Mouse (Mus musculus): ENCODE data around the gene Mdk. TPM values are rescaled to one million over a fixed set of nuclear protein-coding genes. Genes with fewer than 3 reads are reported as not detected.
A peak's percentile ranks its signal among the peaks of the same experiment; 100 is the strongest.

The Mdk gene
- polyA plus RNA-seq (2015; fragmentation: Nextera tagmentation; extraction: Ambion mirVana), result 50.1 and 52.2 TPM in 2 replicates

- peak within 1 kb of the TSS; percentile 43 for H3K4me3 ChIP-seq (replicated peaks)
- 2% methylated on average over 16 of the region's 16 CpGs for WGBS (ENCODE audit: insufficient replicate concordance)
- peaks cover 45% of the 10 kb centered on the region for H3K36me3 ChIP-seq
- no peaks in the 10 kb centered on the region for H3K9me3 ChIP-seq (replicated peaks)
- ATAC-seq (ENCODE audit: low read depth) (peak; percentile 40; the same call in 1 of the 2 replicates), DNase-seq (no peak)
- peaks cover 34% of the 10 kb centered on the region for H3K27me3 ChIP-seq
- peak within 1 kb of the TSS; percentile 67 for H3K4me2 ChIP-seq
- H3K4me1 ChIP-seq (replicated peaks), result peaks cover 69% of the 10 kb centered on the region
- peak within 1 kb of the TSS; percentile 53 for H3K9ac ChIP-seq
- peak within 1 kb of the TSS; percentile 59 for H3K27ac ChIP-seq
Measured at GRCm38 (mm10) chr2:91932160-91932711, at the start of gene Mdk. Mdk (minus strand) TSS chr2:91932297.

- Histone ChIP-seq H3K4me1 (replicated peaks) (peaks cover 34% of the 10 kb centered on the region), H3K27me3 (peaks cover 54% of the 10 kb centered on the region), H3K9ac (no peak overlapping the region), H3K36me3 (no peaks in the 10 kb centered on the region), H3K27ac (no peak overlapping the region), H3K9me3 (replicated peaks) (no peaks in the 10 kb centered on the region), H3K4me3 (replicated peaks) (no peak overlapping the region), H3K4me2 (no peak overlapping the region)
- DNase-seq, result no peak
- no peak for ATAC-seq (ENCODE audit: low read depth)
- WGBS (ENCODE audit: insufficient replicate concordance), result 51% methylated on average over 5 of the region's 5 CpGs
Measured at GRCm38 (mm10) chr2:91980830-91981229, 48.7 kb upstream of the Mdk start.

GRCm38 (mm10) chr2:91980245-91980644, 48.1 kb upstream of the Mdk start:
- ATAC-seq (ENCODE audit: low read depth), result no peak
- WGBS (ENCODE audit: insufficient replicate concordance), result 33% methylated on average over 4 of the region's 4 CpGs
- no peak overlapping the region for H3K4me3 ChIP-seq (replicated peaks)
- no peak overlapping the region for H3K27ac ChIP-seq
- no peak for DNase-seq
- peaks cover 35% of the 10 kb centered on the region for H3K4me1 ChIP-seq (replicated peaks)
- H3K4me2 ChIP-seq, result no peak overlapping the region
- peaks cover 60% of the 10 kb centered on the region for H3K27me3 ChIP-seq
- no peaks in the 10 kb centered on the region for H3K36me3 ChIP-seq
- H3K9ac ChIP-seq, result no peak overlapping the region
- H3K9me3 ChIP-seq (replicated peaks), result no peaks in the 10 kb centered on the region

- H3K9ac ChIP-seq, result no peak overlapping the region
- DNase-seq, result no peak
- no peak overlapping the region for H3K4me2 ChIP-seq
- no peak for ATAC-seq (ENCODE audit: low read depth)
- no peaks in the 10 kb centered on the region for H3K36me3 ChIP-seq
- H3K27ac ChIP-seq, result no peak overlapping the region
- peaks cover 77% of the 10 kb centered on the region for H3K27me3 ChIP-seq
- 13% methylated on average over 2 of the region's 2 CpGs for WGBS (ENCODE audit: insufficient replicate concordance)
- no peak overlapping the region for H3K4me3 ChIP-seq (replicated peaks)
- no peaks in the 10 kb centered on the region for H3K9me3 ChIP-seq (replicated peaks)
- H3K4me1 ChIP-seq (replicated peaks), result peaks cover 19% of the 10 kb centered on the region
Measured at GRCm38 (mm10) chr2:91978547-91978946, 46.5 kb upstream of the Mdk start.

DNA sequence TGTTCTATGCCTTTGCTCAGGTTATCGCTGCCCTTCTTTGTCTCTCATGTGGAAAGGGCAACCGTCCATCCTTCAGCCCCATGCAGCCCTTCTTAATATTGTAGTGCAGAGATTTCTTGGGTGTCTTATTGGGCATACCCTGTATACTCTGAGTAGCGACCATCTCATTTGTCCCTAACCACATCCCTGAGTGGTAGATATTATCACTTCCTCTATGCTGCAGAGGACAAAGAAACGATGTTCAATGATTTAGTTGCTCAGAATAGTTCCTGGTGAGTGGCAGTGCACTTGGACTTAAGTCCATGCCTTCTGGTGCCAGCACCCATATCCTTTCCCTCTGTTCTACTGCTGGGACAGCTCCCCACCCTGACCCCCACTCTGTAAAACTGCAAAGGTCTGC, 45.9 kb upstream of the Mdk start:
- H3K9me3 ChIP-seq (replicated peaks), result no peaks in the 10 kb centered on the region
- DNase-seq (no peak), ATAC-seq (ENCODE audit: low read depth) (no peak)
- H3K9ac ChIP-seq, result no peak overlapping the region
- 39% methylated on average over 4 of the region's 4 CpGs for WGBS (ENCODE audit: insufficient replicate concordance)
- no peak overlapping the region for H3K4me3 ChIP-seq (replicated peaks)
- H3K27me3 ChIP-seq, result peaks cover 79% of the 10 kb centered on the region
- no peaks in the 10 kb centered on the region for H3K36me3 ChIP-seq
- no peak overlapping the region for H3K4me2 ChIP-seq
- H3K4me1 ChIP-seq (replicated peaks), result peaks cover 19% of the 10 kb centered on the region
- no peak overlapping the region for H3K27ac ChIP-seq

- DNase-seq (no peak), ATAC-seq (ENCODE audit: low read depth) (0 out of 2 replicates have a peak, but pooled peaks have one; percentile 27)
- H3K27ac ChIP-seq, result no peak within 1 kb of the TSS
- peak within 1 kb of the TSS; percentile 59 for H3K4me2 ChIP-seq
- 3% methylated on average over 79 of the region's 79 CpGs for WGBS (ENCODE audit: insufficient replicate concordance)
- H3K9ac ChIP-seq, result no peak within 1 kb of the TSS
- peak within 1 kb of the TSS; percentile 43 for H3K4me3 ChIP-seq (replicated peaks)
- H3K4me1 ChIP-seq (replicated peaks), result peaks cover 28% of the 10 kb centered on the region
- H3K36me3 ChIP-seq, result no peaks in the 10 kb centered on the region
- H3K9me3 ChIP-seq (replicated peaks), result no peaks in the 10 kb centered on the region
- H3K27me3 ChIP-seq, result peaks cover 95% of the 10 kb centered on the region
Measured at GRCm38 (mm10) chr2:91975581-91976541, 43.8 kb upstream of the Mdk start, which contains the start of gene Dgkz. Dgkz (minus strand) TSS chr2:91975864.

GRCm38 (mm10) chr2:91973416-91974135, 41.5 kb upstream of the Mdk start:
- no peak overlapping the region for H3K4me3 ChIP-seq (replicated peaks)
- ATAC-seq (ENCODE audit: low read depth) (no peak), DNase-seq (no peak)
- H3K36me3 ChIP-seq, result no peaks in the 10 kb centered on the region
- H3K9me3 ChIP-seq (replicated peaks), result no peaks in the 10 kb centered on the region
- peaks cover 100% of the 10 kb centered on the region for H3K27me3 ChIP-seq
- no peak overlapping the region for H3K9ac ChIP-seq
- WGBS (ENCODE audit: insufficient replicate concordance), result 42% methylated on average over 7 of the region's 7 CpGs
- no peak overlapping the region for H3K4me2 ChIP-seq
- peaks cover 28% of the 10 kb centered on the region for H3K4me1 ChIP-seq (replicated peaks)
- H3K27ac ChIP-seq, result no peak overlapping the region

- ATAC-seq (ENCODE audit: low read depth), result no peak
Measured at GRCm38 (mm10) chr2:91972121-91972566, 40.0 kb upstream of the Mdk start.

DNA sequence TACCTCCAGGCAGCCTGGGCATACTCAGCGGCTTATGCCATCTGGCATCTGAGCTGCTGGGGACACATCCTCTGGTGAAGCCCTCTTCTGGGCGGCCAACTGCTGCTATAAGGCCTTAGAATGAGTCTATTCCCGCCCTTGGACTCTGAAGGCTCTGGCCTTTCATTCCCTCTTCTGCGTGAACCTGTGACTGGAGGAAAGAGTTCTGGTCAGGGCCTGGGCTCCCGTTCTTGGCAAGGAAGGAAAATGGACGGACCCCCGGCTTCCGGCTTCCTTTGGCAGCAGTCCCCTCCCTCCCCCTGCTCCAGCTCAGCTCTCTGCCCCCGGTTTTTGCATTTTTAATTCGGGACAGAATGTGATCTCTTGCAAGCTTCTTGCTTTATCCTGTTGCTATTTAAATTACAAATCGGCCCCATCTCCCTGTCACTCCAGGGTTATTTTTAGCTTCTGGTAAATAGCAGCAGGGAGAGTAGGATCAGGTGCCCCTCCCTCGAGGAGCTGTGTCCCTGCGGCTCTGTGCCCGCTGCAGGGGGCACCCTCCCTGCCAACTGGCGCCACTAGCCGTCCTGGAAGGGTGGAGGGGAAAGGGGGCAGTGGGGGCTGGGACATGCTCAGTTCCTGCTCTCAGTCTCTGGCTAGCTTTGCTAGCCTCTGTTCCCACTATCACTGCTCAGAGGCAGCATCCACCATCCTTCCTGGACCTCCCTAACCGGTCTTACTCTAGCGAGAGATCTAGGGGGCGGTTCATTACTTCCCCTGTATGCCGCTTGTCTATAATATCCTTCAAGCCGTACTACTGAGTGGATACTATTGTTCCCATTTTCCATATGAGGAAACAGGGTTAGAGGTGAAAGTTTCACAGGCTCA, 39.4 kb upstream of the Mdk start:
- peak overlapping the region; percentile 63 for H3K27ac ChIP-seq

More at GRCm38 (mm10) chr2:91972121-91972566, 40.0 kb upstream of the Mdk start:
- no peaks in the 10 kb centered on the region for H3K36me3 ChIP-seq
- peaks cover 20% of the 10 kb centered on the region for H3K4me1 ChIP-seq (replicated peaks)
- no peak for DNase-seq
- peaks cover 94% of the 10 kb centered on the region for H3K27me3 ChIP-seq
- H3K4me2 ChIP-seq, result peak overlapping the region; percentile 10; the same call in 1 of the 2 replicates
- no peak overlapping the region for H3K9ac ChIP-seq
- H3K4me3 ChIP-seq (replicated peaks), result no peak overlapping the region
- 14% methylated on average over 13 of the region's 13 CpGs for WGBS (ENCODE audit: insufficient replicate concordance)
- H3K27ac ChIP-seq, result no peak overlapping the region; the same call in 1 of the 2 replicates
- H3K9me3 ChIP-seq (replicated peaks), result no peaks in the 10 kb centered on the region

GRCm38 (mm10) chr2:91967962-91968361, 35.9 kb upstream of the Mdk start:
- Histone ChIP-seq H3K36me3 (no peaks in the 10 kb centered on the region), H3K4me3 (replicated peaks) (no peak overlapping the region), H3K27ac (no peak overlapping the region; the same call in none of the 2 replicates), H3K4me2 (no peak overlapping the region), H3K9me3 (replicated peaks) (no peaks in the 10 kb centered on the region), H3K4me1 (replicated peaks) (peaks cover 33% of the 10 kb centered on the region), H3K27me3 (peaks cover 81% of the 10 kb centered on the region), H3K9ac (no peak overlapping the region)
- ATAC-seq (ENCODE audit: low read depth), result no peak
- DNase-seq, result no peak
- 41% methylated on average over 11 of the region's 11 CpGs for WGBS (ENCODE audit: insufficient replicate concordance)

More for the DNA sequence above, 39.4 kb upstream of the Mdk start:
- no peaks in the 10 kb centered on the region for H3K36me3 ChIP-seq
- H3K4me3 ChIP-seq (replicated peaks), result no peak overlapping the region
- peak overlapping the region; percentile 10; the same call in 1 of the 2 replicates for H3K4me2 ChIP-seq
- H3K27me3 ChIP-seq, result peaks cover 90% of the 10 kb centered on the region
- DNase-seq, result no peak
- peaks cover 22% of the 10 kb centered on the region for H3K4me1 ChIP-seq (replicated peaks)
- no peaks in the 10 kb centered on the region for H3K9me3 ChIP-seq (replicated peaks)
- H3K9ac ChIP-seq, result no peak overlapping the region
- ATAC-seq (ENCODE audit: low read depth), result peak; percentile 42; the same call in 1 of the 2 replicates
- 24% methylated on average over 21 of the region's 21 CpGs for WGBS (ENCODE audit: insufficient replicate concordance)
